Mouse (Mus musculus) bone marrow, adult 2 months (tissue): ENCODE data around the gene Bche.

Source experiments
- CTCF ChIP-seq: fragments of 200-500 bp; IDR thresholded peaks from 2 replicates; pipeline ENCODE4 v1.5.1; 2011; ENCODE audit warnings: low read length, control low read depth; ENCODE audit not compliant: control insufficient read depth, insufficient read depth
- POLR2A ChIP-seq: fragments of 200-500 bp; IDR thresholded peaks from 2 replicates; pipeline ENCODE4 v1.6.1; 2011; ENCODE audit warnings: low read depth, mild to moderate bottlenecking, control low read depth, low read length, borderline replicate concordance; ENCODE audit not compliant: control insufficient read depth

GRCm38 (mm10) chr3:73698889-73699288 is 9.3 kb downstream of the Bche start:
- TF ChIP-seq POLR2A (no peak), CTCF (no peak)
